Mouse (Mus musculus) A20 (cell line): ENCODE measurements around the gene Mthfd1l.
A peak's percentile ranks its signal among the peaks of the same experiment; 100 is the strongest.

ENCODE experiments used
- DNase-seq: peaks from one replicate; pipeline ENCODE4 v3.0.0-alpha.2; 2011; ENCODE audit warnings: low read depth, low spot score

Gene Mthfd1l

GRCm38 (mm10) chr10:4151862-4152776 is 179.2 kb downstream of the Mthfd1l start:
- no peak for DNase-seq

DNA sequence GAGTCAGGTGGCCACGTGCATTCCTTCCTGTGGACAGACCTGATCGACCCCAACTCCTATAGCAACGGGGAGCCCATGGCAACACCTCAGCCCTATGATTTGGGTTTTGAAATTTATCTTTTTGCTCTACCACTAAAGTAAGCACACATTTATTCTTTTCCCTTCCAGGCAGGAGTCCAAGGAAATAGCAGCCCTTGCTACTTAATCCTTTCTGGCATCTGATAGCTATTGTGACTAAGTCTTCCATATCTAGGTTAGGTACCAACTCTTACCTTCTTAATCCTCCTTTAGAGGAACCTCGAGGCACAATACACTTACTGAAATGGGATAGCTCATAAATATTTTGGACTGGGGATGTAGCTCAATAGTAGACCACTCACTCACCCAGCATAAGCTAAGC is 180.1 kb downstream of the Mthfd1l start:
- DNase-seq, result no peak

DNA sequence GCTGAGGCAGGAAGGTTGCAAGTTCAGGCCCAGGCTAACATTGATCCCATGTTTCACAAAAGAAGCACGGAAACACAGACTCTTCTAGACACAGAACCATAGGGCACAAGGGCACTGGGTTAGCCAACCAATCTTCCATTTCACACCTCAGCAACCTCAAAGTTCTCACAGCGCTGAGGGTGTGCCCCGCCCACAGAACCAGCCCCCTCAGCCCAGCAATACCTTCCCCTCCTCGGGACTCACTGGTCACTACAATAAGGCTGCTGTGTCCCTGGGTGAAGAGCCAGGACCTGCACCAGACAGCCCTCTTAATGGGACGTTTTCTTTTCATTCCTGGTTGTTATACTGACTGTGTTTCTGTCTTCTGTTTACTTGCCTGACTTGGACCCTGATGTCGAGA is 181.1 kb downstream of the Mthfd1l start:
- DNase-seq, result no peak

- no peak for DNase-seq
Observed at GRCm38 (mm10) chr10:4155521-4155920, 182.6 kb downstream of the Mthfd1l start.

DNA sequence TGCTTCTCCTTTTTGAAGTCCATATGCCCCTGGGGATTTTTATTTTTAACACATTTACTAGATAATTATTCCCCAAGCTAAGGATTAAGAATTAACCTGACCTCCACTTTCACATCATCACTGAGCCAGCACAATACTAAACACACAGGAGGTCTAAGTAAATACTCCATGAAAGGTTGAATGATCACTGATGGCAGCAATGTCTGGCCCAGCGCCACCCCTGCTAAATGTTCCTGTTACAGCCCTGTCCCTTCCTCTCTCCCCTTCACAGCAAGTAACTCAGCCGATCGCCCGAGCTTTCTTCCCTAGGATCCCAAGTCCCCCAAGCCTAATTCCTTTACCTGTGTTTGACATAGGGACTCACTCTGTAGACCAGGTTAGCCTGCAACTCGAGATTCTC is 185.6 kb downstream of the Mthfd1l start:
- DNase-seq, result no peak

DNA sequence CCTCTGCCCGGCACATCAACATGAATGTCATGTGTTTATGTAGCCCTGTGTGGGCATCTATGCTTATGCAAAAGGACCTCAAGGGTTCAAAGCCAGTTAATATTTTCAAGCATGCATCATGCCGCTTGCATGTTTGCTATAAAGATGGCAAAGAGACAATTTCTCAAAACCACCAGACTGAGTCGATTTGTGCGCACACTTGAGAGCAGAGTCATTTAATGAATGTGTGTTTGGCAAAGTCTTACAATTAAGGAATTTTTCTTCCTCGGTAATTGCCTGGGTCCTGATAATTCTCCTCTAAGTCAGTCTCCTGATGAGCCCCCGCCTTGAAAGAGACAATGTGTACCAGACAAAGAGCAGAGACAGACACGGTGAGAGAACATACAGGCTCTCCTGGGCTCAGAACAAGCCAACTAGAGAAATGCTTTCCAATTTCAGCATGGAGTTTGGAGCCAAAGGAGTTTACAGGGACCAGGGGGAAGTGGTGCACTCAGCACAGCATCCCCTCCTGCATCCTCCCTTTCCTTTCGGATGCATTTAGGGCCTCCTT is 186.7 kb downstream of the Mthfd1l start:
- no peak for DNase-seq

- DNase-seq, result no peak
Observed at GRCm38 (mm10) chr10:4160242-4160785, 187.4 kb downstream of the Mthfd1l start.

DNA sequence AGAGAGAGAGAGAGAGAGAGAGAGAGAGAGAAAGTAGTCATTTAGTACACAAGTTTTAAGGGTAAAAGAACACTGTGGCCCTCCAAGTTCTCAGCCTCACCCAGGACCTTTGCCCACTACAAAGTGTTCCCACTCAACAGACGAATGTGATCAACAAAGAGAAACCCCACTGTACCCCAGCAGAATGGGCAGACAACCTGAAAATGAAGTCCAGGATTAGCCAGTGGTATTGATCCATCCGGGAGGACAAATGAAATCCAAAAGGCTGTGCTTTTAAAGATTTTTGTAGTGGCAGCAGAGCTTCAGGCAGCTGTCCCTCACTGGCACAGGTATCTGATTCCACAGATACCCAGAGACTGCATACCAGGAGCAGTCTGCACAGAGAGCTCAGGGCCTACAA is 189.1 kb downstream of the Mthfd1l start:
- DNase-seq, result no peak

- no peak for DNase-seq
Observed at GRCm38 (mm10) chr10:4162976-4163375, 190.1 kb downstream of the Mthfd1l start.

- no peak for DNase-seq
Observed at GRCm38 (mm10) chr10:4164681-4165080, 191.8 kb downstream of the Mthfd1l start.

DNA sequence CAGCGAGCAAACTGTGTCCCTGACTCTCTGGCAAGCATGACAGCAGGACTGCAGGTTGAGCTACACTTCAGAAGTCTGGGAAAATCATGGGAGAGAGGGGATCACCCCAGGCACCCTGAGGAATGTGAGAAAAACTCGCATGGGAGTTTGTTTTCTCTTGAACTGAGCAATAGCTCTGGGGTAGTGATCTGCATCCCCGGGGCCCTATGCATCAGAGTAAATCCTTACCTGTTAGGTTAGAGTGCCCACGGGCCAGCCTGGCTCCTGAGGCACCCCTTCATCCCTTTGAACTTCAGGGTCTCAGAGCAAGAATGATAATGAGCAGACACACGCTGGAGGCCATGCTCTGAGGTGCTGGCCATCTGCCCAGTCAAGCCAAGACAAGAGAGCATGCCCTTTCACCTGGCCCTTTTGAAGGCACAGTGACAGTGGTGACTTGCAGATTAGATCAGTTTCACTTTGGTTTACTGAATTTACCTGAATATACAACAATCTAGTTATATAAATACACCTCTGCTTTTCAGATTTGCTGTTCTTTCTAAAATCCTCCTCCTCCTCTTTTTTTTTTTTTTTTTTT is 195.4 kb downstream of the Mthfd1l start:
- DNase-seq, result no peak

DNA sequence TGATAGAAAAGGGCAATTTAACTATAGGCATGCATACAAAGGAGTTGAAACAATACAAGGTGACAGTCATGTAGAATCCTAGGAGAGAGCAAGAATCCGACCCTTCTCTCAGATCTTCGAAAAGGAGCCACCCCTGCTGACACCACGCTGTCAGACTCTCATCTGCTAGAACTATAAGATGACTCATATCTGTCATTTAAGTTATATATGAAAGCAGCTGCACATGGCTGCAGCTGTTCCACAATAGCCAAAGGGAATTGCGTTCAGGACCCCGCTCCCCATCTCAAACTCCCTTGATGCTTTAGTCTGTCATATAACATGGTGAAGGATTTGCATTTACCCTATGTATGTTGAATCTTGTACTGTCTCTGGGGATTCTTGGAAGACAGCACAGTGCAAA is 201.3 kb downstream of the Mthfd1l start:
- no peak for DNase-seq

- peak; percentile 49 for DNase-seq
Observed at GRCm38 (mm10) chr10:4174717-4175116, 201.8 kb downstream of the Mthfd1l start.

- no peak for DNase-seq
Observed at GRCm38 (mm10) chr10:4177285-4177684, 204.4 kb downstream of the Mthfd1l start.

GRCm38 (mm10) chr10:4179049-4179790 is 206.3 kb downstream of the Mthfd1l start:
- no peak for DNase-seq

DNA sequence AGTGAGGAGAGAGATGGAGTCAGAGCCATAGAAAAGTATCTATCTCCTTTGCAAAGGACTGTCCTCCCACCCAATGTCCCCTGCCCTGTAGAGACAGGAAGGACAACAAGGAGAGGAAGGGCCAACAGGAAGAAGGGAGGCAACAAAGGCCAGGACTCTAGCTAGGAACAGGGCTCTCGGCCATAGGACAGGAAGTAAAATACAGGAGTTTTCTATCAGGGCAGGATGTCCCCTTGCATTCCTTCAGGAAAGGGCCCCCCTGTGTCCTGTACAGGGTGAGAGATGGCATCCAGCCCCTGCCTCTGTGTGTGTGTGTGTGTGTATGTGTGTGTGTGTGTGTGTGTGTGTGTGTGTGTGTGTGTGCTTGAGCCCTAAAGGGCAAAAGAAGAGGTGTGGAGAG is 209.0 kb downstream of the Mthfd1l start:
- DNase-seq, result no peak

- peak; percentile 49 for DNase-seq
Observed at GRCm38 (mm10) chr10:4182406-4182805, 209.5 kb downstream of the Mthfd1l start.

DNA sequence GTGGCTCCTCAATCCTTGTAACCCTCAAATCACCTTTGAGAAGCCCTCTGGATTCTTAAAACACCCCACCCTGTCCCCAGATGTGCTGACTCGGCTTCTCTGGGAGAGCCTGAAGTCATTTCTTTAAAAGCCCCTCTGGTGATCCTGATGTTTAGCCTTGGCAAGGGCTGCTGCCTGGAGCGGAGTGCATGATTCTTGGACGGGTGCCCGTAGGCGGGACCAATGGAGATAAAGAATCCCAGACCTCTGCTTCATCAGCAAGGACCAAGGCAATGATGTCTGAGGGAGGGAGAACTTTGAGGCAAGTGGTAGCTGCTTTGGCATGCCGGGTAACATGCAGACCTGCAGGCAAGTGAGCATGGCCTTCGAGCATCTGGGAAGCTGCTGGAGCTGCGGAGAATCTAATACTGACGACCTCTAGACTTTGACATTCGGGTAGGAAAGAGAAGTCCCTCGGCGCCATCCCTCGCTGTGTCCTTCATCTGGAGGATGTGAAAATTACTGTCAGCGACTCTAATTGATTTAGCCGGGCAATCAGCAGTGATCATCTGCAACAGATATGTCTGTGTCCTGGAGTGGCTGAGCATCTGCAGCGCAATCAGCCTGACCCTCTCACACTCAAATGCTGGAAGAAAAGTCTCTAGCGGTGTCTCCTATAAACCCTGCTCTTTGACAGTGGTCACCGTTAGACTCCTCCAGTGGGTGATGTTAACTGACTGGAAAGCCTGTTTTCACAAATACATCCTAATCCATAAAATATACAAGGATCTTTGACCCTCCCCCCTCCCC is 215.9 kb downstream of the Mthfd1l start:
- DNase-seq, result no peak

DNA sequence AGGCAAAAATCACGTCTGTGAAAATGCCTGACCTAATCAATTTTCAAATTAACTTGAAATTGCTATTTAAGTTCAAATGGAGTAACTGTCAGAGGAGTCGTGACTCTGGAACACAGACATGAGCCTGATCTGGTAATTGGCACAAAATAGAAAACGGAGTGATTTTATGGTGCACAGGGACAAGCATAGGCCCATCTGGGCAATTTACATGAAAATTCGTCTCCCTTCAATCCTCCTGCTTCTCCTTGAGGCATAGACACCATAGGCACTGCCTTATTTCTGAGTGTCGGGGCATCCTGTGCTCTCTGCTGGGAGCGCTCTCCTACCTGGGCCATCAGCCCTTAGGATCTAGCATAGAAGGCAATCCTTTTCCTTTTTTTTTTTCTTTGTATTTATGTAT is 216.5 kb downstream of the Mthfd1l start:
- DNase-seq, result no peak

GRCm38 (mm10) chr10:4198978-4199377 is 226.1 kb downstream of the Mthfd1l start:
- DNase-seq, result no peak

GRCm38 (mm10) chr10:4199926-4200325 is 227.0 kb downstream of the Mthfd1l start:
- DNase-seq, result no peak
